Mouse (Mus musculus) frontal cortex, postnatal 25 days (tissue): ENCODE data around the gene Rbm17.
A peak's percentile ranks its signal among the peaks of the same experiment; 100 is the strongest.
"Not testable (repeated sequence)": the region's sequence is repeated elsewhere in the genome, so short reads cannot be mapped to it uniquely, and the experiment has no call there.

Experiments
- DNase-seq, 2 experiments: peaks; one replicate each; pipeline ENCODE4 v3.0.0; 2022; ENCODE audit warnings: low spot score in 2 of 2

Gene Rbm17

DNA sequence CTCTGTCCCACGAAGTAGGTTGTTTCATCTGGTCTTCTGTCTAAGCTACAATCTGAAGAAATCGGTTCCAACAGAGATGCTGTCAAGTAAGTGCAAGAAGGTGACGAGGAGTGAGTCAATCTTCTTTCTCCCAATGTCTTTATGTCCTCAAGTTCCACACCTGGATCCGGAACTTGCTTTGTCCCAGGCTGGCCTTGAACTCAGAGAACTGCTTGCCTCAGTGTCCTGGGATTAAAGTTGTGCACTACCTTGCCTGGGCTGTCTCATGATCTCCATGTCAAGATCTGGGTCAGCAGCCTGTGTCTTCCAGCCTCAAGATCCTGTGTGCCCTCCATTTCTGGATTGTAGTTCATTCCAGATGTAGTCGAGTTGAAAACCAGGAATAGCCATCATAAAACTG, at the start of gene Rbm17:
Gene Rbm17, minus strand, starts transcription at position 101 of the 400 bp plus-strand sequence.
- no peak for DNase-seq

DNA sequence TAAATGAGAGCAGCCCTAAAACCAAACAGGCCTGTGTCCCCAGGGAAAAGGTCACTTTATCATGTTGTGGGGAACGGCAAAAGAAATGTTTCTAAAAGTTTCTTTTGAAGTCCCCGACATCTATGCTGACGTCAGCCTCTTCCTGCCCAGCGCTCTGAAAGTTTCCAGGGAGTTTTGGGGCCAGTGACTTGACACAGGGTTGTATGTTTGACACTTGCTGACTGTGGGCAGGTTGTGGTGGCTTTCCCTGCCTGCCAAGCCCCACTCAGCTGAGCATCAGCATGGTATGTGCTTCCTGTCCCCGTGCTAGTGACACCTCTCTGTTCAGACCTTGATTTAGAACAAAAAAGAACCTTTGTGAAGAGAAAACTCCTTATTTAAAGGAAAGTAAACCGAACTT, 49.4 kb upstream of the Rbm17 start:
- no peak for DNase-seq

DNA sequence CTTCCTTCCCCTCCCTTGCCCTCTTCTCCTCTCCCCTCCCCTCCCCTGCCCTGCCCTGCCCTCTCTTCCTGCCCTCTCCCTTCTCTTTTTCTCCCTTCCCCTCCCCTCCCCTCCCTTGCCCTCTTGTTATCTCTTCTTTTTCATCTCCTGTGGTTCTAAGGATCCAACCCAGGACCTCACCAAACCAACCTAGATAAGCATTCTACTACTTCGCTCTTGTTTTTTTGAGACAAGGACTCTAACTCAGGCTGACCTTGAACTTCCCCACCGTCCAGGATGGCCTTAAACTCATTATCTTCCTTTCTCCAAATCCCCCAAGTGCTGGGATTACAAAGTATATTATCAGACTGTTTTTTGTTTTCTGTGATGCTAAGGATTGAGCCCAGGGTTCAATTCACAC, 48.8 kb upstream of the Rbm17 start:
- DNase-seq, result no peak

GRCm38 (mm10) chr2:11652196-11652595, 48.2 kb upstream of the Rbm17 start:
- no peak for DNase-seq

DNA sequence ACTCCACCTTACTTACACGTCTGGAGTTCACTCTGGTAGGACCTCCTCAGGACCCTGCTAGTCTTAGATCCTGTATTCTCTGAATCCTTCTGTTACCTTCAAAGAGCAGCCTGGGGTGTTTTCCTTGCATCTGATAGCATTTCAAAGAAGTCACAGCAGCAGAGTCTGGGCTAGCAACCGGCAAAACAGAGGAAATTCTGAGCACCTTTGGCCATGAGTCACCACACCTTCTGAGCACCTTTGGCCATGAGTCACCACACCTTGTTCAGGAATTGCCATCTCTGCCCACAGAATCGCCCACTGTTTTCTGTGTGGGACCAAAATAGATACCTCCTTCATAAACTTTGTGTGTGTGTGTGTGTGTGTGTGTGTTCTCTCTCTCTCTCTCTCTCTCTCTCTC, 47.5 kb upstream of the Rbm17 start:
- DNase-seq, result no peak

GRCm38 (mm10) chr2:11645297-11645696, 41.3 kb upstream of the Rbm17 start:
- DNase-seq, result no peak

DNA sequence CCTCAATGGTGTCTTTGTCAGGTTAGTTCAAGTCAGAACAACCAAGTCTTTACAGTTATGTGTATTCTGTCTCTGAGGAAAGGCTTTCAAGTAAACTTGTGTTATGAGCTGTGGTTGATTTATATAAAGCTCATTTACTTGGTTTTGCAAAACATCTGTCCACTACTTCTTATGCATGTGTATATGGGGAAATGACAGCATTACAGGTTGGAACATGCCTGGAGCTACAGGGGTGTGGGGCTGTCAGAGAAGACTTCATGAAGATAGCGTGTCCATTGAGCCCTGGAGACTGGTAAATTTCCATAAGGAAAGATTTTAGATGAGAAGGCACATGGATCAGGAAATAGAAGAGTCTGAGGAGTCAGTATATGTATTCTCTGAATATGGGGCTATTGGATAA, 40.1 kb upstream of the Rbm17 start:
- DNase-seq, result no peak

DNA sequence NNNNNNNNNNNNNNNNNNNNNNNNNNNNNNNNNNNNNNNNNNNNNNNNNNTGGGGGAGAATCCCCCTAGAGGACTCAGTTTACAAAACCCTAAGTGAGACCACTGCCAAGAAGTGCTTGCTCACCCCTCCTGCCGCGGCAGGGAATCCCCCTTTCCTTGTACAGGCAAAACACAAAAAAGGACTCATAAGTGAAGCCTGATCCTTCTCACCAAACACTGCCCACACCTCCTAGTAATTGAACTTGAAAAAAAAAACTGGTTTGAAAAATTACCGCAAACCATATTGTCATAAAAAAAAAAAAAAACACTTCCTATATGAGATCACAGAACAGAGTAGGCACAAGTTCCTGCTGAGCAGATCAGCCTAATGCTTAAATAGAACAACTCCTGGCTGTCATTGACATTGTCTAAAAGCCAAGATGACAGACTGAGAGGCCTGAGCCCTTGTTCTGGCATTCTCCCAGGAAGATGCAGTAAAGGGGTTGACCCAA, 38.5 kb upstream of the Rbm17 start, which contains the start of gene Il2ra:
Gene Il2ra, plus strand, starts transcription at position 357 of the 491 bp plus-strand sequence.
- DNase-seq, result no peak

GRCm38 (mm10) chr2:11637115-11637514, 33.2 kb upstream of the Rbm17 start:
- DNase-seq, result no peak

DNA sequence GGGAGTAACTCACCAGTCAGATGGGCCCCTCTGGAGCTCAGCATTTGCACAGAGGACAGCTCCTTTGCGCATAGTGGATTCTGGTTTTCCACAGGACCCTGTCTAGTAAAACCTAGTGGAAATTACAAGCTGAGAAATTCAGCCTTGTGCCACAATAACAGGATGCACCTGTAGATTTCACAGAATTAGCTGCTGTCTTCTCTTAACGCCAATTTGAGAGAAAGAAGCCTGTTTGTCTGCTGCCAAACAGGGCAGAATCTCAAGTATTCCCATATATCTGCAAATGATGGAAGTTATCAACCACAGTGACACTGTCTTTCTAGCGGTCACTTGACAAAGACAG, 32.2 kb upstream of the Rbm17 start:
- DNase-seq, result no peak

GRCm38 (mm10) chr2:11635471-11636137, 31.7 kb upstream of the Rbm17 start:
- DNase-seq, result no peak

DNA sequence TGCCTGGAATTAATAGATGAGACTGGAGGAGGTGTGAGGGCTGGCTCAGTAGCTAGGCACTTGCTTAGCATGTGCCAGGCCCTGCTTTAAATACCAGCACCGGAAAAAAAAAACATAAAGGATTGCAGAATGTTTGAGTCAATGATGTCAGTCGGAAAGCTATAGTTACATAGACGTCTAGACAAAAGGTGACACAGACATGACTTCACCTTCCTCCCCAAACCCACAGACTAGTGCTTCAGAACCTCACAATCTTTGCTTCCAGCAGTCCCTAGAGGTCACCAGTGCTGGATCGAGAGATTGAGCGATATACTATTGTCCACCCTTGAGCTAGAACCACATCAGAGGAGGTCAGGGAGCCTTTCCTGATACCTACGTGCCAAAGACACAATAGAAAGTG, 31.1 kb upstream of the Rbm17 start:
- DNase-seq, result no peak

DNA sequence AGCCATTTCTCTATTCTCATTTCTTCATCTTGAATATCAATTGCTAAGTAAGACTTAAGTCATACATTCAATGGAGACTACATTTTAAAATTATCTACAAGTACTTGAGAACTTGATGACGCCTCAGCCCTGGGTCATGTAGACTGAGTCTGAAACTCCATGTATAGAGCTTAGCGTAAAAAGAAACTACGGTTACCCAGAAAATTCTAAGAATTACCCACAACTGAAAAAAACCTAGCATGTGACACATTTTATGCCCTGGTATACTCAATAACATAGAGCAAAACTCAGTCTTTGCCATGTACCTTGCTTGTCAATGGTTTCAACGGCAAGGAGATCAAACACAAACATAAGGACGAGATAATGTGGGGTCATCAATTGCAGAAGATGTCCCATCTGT, 21.9 kb upstream of the Rbm17 start, which contains the start of gene Gm17490:
Gene Gm17490, minus strand, starts transcription at position 375 of the 400 bp plus-strand sequence.
- no peak for DNase-seq

GRCm38 (mm10) chr2:11623726-11624125, 19.8 kb upstream of the Rbm17 start:
- DNase-seq, result no peak

DNA sequence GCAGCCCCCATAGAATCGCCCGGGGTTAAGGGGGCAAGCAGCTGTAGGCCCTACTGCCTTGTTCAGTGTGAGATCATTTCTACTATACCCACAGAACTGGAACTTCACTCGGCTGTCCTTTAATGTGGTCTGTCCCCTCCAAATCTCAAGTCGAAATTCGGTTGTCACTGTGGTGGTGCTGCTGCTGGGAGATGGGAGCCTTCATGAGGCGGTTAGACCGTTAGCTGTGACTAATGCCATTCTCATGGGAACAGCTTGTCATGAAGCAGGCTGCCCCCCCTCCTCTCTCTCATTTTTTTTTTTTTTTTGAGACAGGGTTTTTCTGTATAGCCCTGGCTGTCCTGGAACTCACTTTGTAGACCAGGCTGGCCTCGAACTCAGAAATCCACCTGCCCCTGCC, 19.2 kb upstream of the Rbm17 start:
- no peak for DNase-seq

DNA sequence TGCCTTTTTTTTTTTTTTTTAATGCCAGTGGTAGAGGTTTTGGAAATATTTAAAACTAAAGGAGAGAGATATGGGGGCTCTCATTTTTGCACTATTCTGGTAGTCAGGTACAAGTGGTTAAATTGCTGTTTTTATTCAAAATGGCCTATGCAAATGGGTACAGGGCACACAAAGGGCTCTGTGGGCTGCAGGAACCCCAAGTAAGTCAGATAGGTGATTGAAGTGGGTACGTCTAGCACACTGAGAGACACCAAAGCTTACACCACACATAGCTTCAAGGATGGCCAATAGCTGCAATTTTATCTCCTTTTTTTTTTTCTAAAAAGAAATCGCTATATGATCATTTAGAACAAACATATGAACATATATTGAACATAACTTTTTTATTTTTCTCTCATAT, 15.6 kb upstream of the Rbm17 start:
- no peak for DNase-seq

- DNase-seq, result no peak
Observed at GRCm38 (mm10) chr2:11616846-11617245, 12.9 kb upstream of the Rbm17 start.

- DNase-seq, result not testable (repeated sequence)
Observed at GRCm38 (mm10) chr2:11612939-11613338, 9.0 kb upstream of the Rbm17 start.

GRCm38 (mm10) chr2:11606718-11607117, 2.8 kb upstream of the Rbm17 start:
- not testable (repeated sequence) for DNase-seq

DNA sequence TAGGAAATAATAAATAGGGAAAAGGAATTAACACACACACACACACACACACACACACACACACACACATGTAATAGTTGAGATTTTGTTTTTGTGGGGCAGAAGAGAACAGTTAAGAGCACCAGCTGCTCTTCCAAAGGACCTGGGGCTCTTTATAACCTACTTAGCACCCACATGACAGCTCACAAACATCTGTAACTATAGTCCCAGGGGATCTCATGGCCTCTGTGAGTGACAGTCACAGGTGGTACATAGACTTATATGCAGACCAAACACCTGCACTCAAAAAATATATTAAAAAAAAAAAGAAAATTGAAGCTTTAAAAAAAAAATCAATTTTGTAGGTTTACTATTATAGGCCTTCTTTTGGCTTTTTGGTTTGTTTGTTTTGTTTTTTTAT, 958 bp upstream of the Rbm17 start:
- no peak for DNase-seq

DNA sequence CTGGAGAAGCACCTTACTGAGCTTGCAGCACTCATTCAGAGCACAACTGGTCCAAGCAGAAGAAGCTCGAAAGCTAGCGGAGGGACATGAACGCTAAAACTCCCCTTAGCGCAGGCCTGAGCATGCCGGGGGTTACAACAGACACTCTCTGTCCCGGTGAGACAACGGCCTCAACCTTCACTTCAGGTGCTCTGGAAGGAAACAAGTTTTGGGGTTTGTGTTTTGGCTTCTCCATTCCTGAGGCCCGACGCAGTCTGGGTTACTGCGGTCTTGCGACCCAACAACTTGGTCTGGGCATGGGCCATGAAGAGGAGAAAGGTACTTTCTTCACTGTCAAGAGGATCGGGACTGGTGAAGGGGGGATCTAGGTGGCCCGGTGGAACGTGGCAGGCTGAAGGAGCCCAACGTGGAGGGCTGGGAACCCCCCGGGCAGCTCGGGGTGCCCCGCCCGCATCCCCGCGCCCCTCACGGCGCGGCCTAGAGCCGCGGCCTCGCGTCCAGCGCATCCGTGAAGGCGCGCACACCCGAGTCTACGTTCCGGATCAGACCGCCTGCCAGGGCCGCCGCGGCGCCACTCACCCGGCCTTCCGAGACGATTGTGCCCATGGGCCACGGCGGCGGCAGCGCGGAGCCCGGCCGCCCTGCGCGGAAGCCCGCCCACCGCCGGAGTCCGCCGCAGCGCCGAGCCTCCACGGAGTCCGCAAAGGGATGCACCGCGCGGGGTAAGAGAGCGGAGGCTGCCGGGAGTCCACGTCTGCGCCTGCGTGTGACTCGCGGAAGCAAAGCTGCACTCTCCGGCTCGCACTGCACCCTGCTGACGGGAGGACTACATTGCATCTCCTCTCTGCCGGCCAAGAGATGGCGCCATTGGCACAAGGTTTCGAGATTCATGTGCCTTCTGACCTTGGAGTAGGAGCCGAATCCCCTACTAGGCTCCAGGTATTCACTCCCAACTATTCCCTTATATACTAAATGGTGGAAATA, 1.2 kb downstream of the Rbm17 start:
- peak; percentile 95 to 96 for DNase-seq

DNA sequence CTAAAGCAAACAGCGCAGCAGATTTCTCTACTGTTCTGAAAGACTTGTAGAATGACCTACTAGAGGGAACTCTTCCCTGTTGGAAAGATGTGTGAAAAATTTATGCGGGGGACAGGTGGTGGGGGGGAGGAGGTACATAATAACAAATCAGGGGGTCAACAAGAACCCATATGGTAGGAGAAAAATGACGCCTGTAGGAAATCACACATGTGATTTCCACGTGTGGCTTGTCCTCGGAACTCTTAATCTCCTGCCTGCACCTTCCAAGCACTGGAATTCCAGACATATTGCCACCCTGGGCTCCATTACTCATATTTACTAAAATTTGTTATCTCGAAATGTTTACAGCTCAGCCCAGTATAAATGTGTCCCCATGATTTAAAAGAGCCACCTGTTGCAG, 2.2 kb downstream of the Rbm17 start:
- DNase-seq, result no peak

DNA sequence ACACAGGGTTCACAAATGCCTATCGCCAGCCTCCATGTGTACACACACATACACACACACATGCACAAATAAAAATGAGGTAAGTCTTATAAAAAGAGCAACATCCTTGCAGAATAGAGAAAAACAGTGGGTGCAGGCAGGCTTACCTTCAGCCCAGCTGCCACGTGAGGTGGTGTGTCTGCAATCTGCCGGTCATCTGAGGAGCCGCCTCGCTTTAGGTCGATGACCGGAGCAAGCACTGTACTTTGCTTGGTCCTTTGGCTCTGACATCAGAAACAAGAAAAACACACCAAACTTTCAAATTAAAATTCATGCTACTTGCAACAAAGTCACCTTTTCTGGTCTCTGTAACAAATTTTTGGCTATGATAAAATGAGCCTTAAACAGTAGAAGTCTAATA, 6.0 kb downstream of the Rbm17 start:
- DNase-seq, result no peak
